Mouse (Mus musculus) spleen, adult 2 months (tissue): ENCODE measurements around the gene 2200002D01Rik.

Experiments
- CTCF ChIP-seq: fragments of 200-500 bp; IDR thresholded peaks from 2 replicates; pipeline ENCODE4 v1.5.1; 2011; ENCODE audit warnings: mild to moderate bottlenecking, inconsistent platforms; ENCODE audit not compliant: insufficient read depth, insufficient read length, insufficient replicate concordance; ENCODE audit errors: extremely low read depth
- POLR2A ChIP-seq: fragments of 200-500 bp; IDR thresholded peaks from 2 replicates; pipeline ENCODE4 v1.6.1; 2011; ENCODE audit warnings: low read depth, low read length, inconsistent platforms

GRCm38 (mm10) chr7:29294111-29294761 is 46.0 kb upstream of the 2200002D01Rik start:
- no peak for TF ChIP-seq POLR2A
- TF ChIP-seq CTCF, result no peak
